Mouse (Mus musculus) limb, embryonic 11.5 days (tissue): ENCODE data around the gene Oaz1. TPM values are rescaled to one million over a fixed set of nuclear protein-coding genes. Genes with fewer than 3 reads are reported as not detected.
A peak's percentile ranks its signal among the peaks of the same experiment; 100 is the strongest.
"Not testable (repeated sequence)": the region's sequence is repeated elsewhere in the genome, so short reads cannot be mapped to it uniquely, and the experiment has no call there.

Experiments
- ATAC-seq: fragments of 200-750 bp; cut with Nextera tagmentation; 2 replicates; pipeline ENCODE4 v1.8.0; 2017; ENCODE audit warnings: low read depth; ENCODE audit not compliant: insufficient number of reproducible peaks, low FRiP score, low TSS enrichment
- DNase-seq: peaks from one replicate; pipeline ENCODE4 v3.0.0-alpha.2; 2015; ENCODE audit warnings: low spot score
- H3K27ac ChIP-seq: fragments of 300-500 bp; sonication (generic); replicated peaks from 2 replicates; pipeline ENCODE4 v1.5.1; 2014; ENCODE audit warnings: low read depth, mild to moderate bottlenecking, low read length
- H3K27me3 ChIP-seq: fragments of 300-500 bp; sonication (generic); 2 replicates; pipeline ENCODE4 v1.6.1; 2014; ENCODE audit warnings: mild to moderate bottlenecking, low read length, mixed read lengths; ENCODE audit not compliant: control insufficient read depth, insufficient read depth
- H3K36me3 ChIP-seq: fragments of 300-500 bp; sonication (generic); 2 replicates; pipeline ENCODE4 v1.6.1; 2014; ENCODE audit warnings: mild to moderate bottlenecking, low read length, moderate library complexity, mixed read lengths; ENCODE audit not compliant: control insufficient read depth, insufficient read depth
- H3K4me1 ChIP-seq: fragments of 300-500 bp; sonication (generic); 2 replicates; pipeline ENCODE4 v1.6.1; 2014; ENCODE audit warnings: low read length, mixed read lengths; ENCODE audit not compliant: control insufficient read depth, insufficient read depth
- H3K4me2 ChIP-seq: fragments of 300-500 bp; sonication (generic); 2 replicates; pipeline ENCODE4 v1.6.1; 2014; ENCODE audit warnings: low read depth, mild to moderate bottlenecking, moderate library complexity; ENCODE audit not compliant: severe bottlenecking
- H3K4me3 ChIP-seq: fragments of 300-500 bp; sonication (generic); 2 replicates; pipeline ENCODE4 v1.5.1; 2014; ENCODE audit warnings: low read depth, low read length
- H3K9ac ChIP-seq: fragments of 300-500 bp; sonication (generic); 2 replicates; pipeline ENCODE4 v1.6.1; 2014; ENCODE audit warnings: mild to moderate bottlenecking, low read length
- H3K9me3 ChIP-seq: fragments of 300-500 bp; sonication (generic); 2 replicates; pipeline ENCODE4 v1.6.1; 2016; ENCODE audit warnings: low read length; ENCODE audit not compliant: control insufficient read depth
- WGBS: fragments of 180-500 bp; shearing (Covaris S2); extraction: QIAGEN DNeasy Blood & Tissue Kit; methylation state at CpG from one replicate; pipeline ENCODE4 v1.1.7; 2014; 5-methylcytosine and 5-hydroxymethylcytosine counted together
- polyA plus RNA-seq: library from polyadenylated mRNA; unstranded; fragments of >200 nt; fragmentation: Nextera tagmentation; extraction: Ambion mirVana; gene quantifications from 2 replicates; pipeline ENCODE4 v1.2.1, GENCODE M21; 2014

Gene Oaz1
- polyA plus RNA-seq, 1 experiment from 2014 or later, result 2,108 TPM

DNA sequence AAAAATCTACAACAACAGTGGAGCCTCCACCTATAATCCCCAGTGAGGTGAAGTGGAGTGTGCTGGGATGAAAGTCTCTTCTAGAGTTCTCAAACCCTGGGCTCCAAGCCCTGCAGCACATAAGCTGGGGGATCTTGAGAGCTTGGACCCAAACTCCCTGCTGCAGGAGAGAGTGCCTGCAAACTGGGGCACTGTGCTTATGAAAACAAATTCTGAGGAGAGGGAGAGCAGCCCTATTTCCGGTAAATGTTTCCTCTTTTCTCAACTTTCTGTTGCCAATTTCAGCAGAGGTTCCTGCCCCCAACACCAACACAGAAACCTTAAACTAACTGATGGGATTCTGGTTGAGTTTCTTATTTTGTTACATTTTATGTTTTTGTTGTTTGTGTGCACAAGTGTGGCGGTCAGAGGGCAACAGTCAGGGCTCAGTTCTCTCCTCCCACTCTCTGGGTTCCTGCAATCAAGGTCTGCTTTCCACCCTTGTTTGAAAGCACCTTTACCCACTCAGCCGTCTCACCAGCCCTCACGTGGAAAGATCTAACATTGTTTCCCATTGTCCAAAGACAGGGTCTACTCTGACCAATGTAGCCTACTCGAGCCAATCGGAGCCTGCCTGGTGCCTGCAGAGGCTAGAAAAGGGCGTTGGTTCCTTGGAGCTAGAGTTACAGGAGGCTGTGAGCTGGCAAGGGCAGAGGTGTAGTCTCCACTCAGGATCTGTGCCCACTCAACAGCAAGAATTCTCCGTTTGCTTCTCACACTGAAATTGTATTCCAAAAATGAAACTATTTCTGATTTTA lies 2.4 kb upstream of the Oaz1 start:
- H3K4me1 ChIP-seq, result peaks cover 7% of the 10 kb centered on the region
- H3K27me3 ChIP-seq, result no peaks in the 10 kb centered on the region
- no peaks in the 10 kb centered on the region for H3K9me3 ChIP-seq
- no peak overlapping the region for H3K27ac ChIP-seq
- 71% methylated on average over 8 of the region's 8 CpGs for WGBS
- H3K4me3 ChIP-seq, result no peak overlapping the region
- no peaks in the 10 kb centered on the region for H3K36me3 ChIP-seq
- no peak overlapping the region for H3K9ac ChIP-seq
- H3K4me2 ChIP-seq, result no peak overlapping the region
- no peak for DNase-seq
- no peak for ATAC-seq

DNA sequence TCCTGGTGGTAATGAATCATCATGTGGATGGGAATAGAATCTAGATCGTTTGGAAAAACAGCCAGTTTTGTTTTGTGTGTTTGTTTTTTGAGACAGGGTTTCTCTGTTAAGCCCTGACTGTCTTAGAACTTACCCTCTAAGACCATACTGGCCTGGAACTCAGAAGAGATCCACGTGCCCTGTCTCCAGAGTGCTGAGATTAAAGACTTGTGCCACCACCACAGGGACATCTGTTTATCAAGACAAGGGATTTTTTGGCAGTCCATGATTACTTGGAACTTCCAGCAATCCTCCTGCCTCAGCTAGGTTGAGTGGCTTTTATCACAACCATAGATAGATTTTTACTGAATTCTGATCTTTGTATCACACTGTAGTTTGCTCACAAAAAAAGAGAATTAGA lies 1.6 kb upstream of the Oaz1 start:
- H3K27ac ChIP-seq, result no peak overlapping the region
- H3K4me3 ChIP-seq, result no peak overlapping the region
- 77% methylated on average over 2 of the region's 2 CpGs for WGBS
- H3K27me3 ChIP-seq, result no peaks in the 10 kb centered on the region
- H3K4me2 ChIP-seq, result no peak overlapping the region
- peaks cover 7% of the 10 kb centered on the region for H3K4me1 ChIP-seq
- H3K36me3 ChIP-seq, result peaks cover 5% of the 10 kb centered on the region; the same call in 1 of the 2 replicates
- no peak overlapping the region for H3K9ac ChIP-seq
- ATAC-seq (no peak), DNase-seq (no peak)
- no peaks in the 10 kb centered on the region for H3K9me3 ChIP-seq

GRCm38 (mm10) chr10:80827063-80827869 lies 810 bp downstream of the Oaz1 start:
- H3K27me3 ChIP-seq, result no peaks in the 10 kb centered on the region
- ATAC-seq (no peak), DNase-seq (no peak)
- H3K36me3 ChIP-seq, result peaks cover 5% of the 10 kb centered on the region; the same call in 1 of the 2 replicates
- H3K4me3 ChIP-seq, result peak overlapping the region; percentile 54
- WGBS, result 10% methylated on average over 28 of the region's 29 CpGs
- no peaks in the 10 kb centered on the region for H3K9me3 ChIP-seq
- 0 out of 2 replicates have a peak overlapping the region, but pooled peaks have one; percentile 74 for H3K27ac ChIP-seq
- H3K4me1 ChIP-seq, result peaks cover 23% of the 10 kb centered on the region
- peak overlapping the region; percentile 96 for H3K4me2 ChIP-seq
- H3K9ac ChIP-seq, result peak overlapping the region; percentile 95

DNA sequence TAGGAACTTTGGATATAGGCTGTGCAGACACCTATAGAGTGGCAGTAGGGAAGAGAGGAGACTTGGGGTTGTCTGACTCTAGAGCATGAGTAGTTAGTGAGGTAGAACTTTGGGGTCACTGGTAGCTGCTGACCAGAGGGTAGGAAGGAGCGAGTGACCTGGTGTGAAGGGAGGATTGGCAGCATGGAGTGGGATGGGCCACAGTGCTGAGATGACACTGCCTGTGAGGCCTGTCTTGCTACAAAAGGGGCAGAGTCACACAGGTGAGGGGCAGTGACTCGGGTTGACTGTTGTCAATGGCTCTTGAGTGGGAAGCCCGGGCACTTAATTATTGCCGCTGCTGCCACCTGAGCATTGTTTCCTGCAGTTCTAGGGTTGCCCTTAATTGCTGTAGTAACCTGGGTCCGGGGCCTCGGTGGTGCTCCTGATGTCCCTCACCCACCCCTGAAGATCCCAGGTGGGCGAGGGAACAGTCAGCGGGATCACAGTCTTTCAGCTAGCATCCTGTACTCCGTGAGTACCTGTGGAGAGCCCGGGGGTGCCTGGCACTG lies 1.5 kb downstream of the Oaz1 start:
- Histone ChIP-seq H3K4me1 (peaks cover 23% of the 10 kb centered on the region), H3K9ac (peak overlapping the region; percentile 95), H3K9me3 (no peaks in the 10 kb centered on the region), H3K4me3 (peak overlapping the region; percentile 54), H3K4me2 (peak overlapping the region; percentile 96), H3K27ac (no peak overlapping the region), H3K27me3 (no peaks in the 10 kb centered on the region), H3K36me3 (peaks cover 5% of the 10 kb centered on the region; the same call in 1 of the 2 replicates)
- DNase-seq (no peak), ATAC-seq (no peak)
- WGBS, result 85% methylated on average over 10 of the region's 10 CpGs

DNA sequence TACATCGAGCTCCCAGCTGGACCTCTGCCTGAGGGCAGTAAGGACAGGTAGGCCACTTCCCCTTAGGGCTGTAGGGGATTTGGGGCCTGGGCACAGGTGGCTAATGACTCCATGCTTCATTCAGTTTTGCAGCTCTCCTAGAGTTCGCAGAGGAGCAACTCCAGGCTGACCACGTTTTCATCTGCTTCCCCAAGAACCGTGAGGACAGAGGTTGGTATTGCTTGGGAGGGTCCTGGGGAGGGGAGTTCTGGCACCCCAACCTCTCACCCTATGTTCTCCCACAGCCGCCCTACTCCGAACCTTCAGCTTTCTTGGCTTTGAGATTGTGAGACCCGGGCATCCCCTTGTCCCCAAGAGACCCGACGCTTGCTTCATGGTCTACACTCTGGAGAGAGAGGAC lies 2.1 kb downstream of the Oaz1 start:
- not testable (repeated sequence) for DNase-seq
- H3K4me1 ChIP-seq, result peaks cover 23% of the 10 kb centered on the region

DNA sequence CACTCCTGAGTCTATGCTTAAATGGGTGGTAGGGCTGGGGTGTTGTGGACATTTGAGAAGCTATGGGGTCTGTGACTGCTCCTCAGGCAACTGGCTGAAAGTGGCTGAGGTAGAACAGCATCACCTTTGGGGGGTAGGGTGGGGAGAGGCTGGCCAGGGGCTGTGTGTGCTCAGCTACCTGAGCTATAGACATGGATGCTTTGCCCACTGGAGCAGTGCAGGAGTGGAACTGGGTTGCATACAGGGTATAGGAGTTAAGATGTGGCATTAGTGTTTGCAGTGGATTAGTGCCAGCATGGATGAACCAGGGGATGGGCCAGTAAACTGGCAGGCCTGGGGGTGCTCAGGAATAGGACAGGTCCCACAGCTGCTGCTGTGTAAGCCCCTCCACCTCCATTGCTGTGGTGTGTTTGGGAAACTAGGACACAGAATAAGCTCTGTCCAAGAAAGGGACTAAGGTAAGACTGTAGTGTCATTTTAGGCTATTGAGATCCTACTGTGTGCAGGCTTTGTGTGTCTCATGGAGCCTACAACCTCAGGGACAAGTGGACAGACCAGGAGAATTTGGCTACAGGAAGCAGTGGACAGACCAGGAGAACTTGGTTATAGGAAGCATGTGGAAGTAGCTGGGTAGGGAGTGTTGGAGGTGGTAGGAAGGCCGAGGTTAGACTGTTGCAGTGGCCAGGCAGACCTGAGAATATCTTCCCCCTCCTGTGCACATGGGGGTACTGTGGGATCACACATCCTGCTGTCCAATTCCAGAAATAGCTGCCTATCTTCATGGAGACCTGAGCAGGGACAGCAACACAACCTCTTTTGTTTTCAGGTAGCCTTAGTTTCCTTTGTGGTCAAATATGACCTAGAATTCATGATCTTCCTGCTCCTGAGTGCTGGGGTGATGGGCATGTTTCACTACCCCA lies 3.2 kb downstream of the Oaz1 start:
- no peak overlapping the region for H3K4me2 ChIP-seq
- no peak overlapping the region for H3K27ac ChIP-seq
- no peak overlapping the region for H3K9ac ChIP-seq
- ATAC-seq, result no peak
- H3K36me3 ChIP-seq, result peaks cover 5% of the 10 kb centered on the region; the same call in 1 of the 2 replicates
- H3K4me3 ChIP-seq, result no peak overlapping the region
- H3K4me1 ChIP-seq, result peaks cover 23% of the 10 kb centered on the region
- no peaks in the 10 kb centered on the region for H3K9me3 ChIP-seq
- peaks cover 15% of the 10 kb centered on the region for H3K27me3 ChIP-seq
- WGBS, result 55% methylated on average over 1 of the region's 1 CpGs
- DNase-seq, result no peak

More for the DNA sequence above, 2.1 kb downstream of the Oaz1 start:
- not testable (repeated sequence) for H3K36me3 ChIP-seq, H3K9me3 ChIP-seq, H3K9ac ChIP-seq, H3K27ac ChIP-seq, H3K4me3 ChIP-seq, H3K4me2 ChIP-seq, H3K27me3 ChIP-seq, ATAC-seq
- WGBS, result 87% methylated on average over 9 of the region's 9 CpGs

DNA sequence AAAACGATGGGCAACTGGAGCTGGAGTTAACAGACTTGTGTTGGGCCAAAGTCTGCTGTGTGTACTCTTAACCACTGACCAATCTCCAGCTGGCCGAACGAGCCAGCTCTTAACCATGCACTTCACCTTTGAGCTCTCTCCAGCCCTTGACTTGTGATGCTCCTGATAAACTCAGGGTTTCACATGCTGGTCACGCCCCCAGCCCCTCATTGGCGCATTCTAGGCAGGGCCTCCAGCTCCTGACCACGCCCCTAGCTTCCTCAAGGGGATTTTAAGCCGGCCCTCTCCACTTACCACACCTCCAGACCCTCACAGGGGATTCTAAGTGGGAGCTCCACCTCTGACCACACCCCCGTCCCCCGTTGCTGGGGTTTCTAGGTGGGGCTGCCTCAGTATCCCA lies 4.7 kb downstream of the Oaz1 start:
- DNase-seq (peak; percentile 79), ATAC-seq (peak; percentile 15; the same call in 1 of the 2 replicates)
- no peaks in the 10 kb centered on the region for H3K9me3 ChIP-seq
- WGBS, result 2% methylated on average over 9 of the region's 9 CpGs
- H3K36me3 ChIP-seq, result peaks cover 5% of the 10 kb centered on the region
- H3K9ac ChIP-seq, result no peak overlapping the region
- H3K27ac ChIP-seq, result no peak overlapping the region
- peaks cover 23% of the 10 kb centered on the region for H3K4me1 ChIP-seq
- no peak overlapping the region for H3K4me2 ChIP-seq
- no peak overlapping the region for H3K4me3 ChIP-seq
- H3K27me3 ChIP-seq, result peaks cover 30% of the 10 kb centered on the region
